Mouse (Mus musculus) adrenal gland, postnatal 10 days (tissue): ENCODE results near the gene Ntn4. TPM values are rescaled to one million over a fixed set of nuclear protein-coding genes. Genes with fewer than 3 reads are reported as not detected.
A peak's percentile ranks its signal among the peaks of the same experiment; 100 is the strongest.

Source experiments
- DNase-seq: peaks from one replicate; pipeline ENCODE4 v3.0.0; 2021; ENCODE audit warnings: mixed read lengths
- long read RNA-seq, 2 experiments: library from polyadenylated mRNA; stranded (forward); transcript quantifications; one replicate each; pipeline ENCODE4 v2.0.0; 2021
- total RNA-seq, 2 experiments: library from RNA; stranded (reverse); gene quantifications; 2 replicates each; pipeline ENCODE4 v1.2.3; 2021

The Ntn4 gene
- 1 to 10 TPM; 7.1 to 9.5 TPM for total RNA-seq
- long read RNA-seq, experiment 1, transcript Ntn4-201 (10 exons, 3,646 nt) = major isoform, 20 of 21 reads
- long read RNA-seq, experiment 1, partial matches to known transcripts = 1 of 21 reads
- long read RNA-seq, experiment 1, other reads (novel, unspliced or antisense) = 0 of 21 reads
- long read RNA-seq, experiment 2, transcript Ntn4-201 (10 exons, 3,646 nt) = major isoform, 12 of 12 reads
- long read RNA-seq, experiment 2, partial matches to known transcripts = 0 of 12 reads
- long read RNA-seq, experiment 2, other reads (novel, unspliced or antisense) = 0 of 12 reads

- DNase-seq = no peak
Measured at GRCm38 (mm10) chr10:93640521-93640952, at the start of gene Ntn4. Gene Ntn4 (plus strand): TSS chr10:93640681.

GRCm38 (mm10) chr10:93592456-93592855, 48.0 kb upstream of the Ntn4 start:
- DNase-seq = peak; percentile 31

GRCm38 (mm10) chr10:93594022-93594482, 46.4 kb upstream of the Ntn4 start:
- peak; percentile 86 for DNase-seq

- DNase-seq = peak; percentile 22
Measured at GRCm38 (mm10) chr10:93595831-93596230, 44.6 kb upstream of the Ntn4 start.

GRCm38 (mm10) chr10:93596641-93597040, 43.8 kb upstream of the Ntn4 start:
- no peak for DNase-seq

- DNase-seq = no peak
Measured at GRCm38 (mm10) chr10:93602309-93602708, 38.2 kb upstream of the Ntn4 start.

- DNase-seq = no peak
Measured at GRCm38 (mm10) chr10:93603256-93603655, 37.2 kb upstream of the Ntn4 start.

GRCm38 (mm10) chr10:93606326-93606725, 34.2 kb upstream of the Ntn4 start:
- no peak for DNase-seq

GRCm38 (mm10) chr10:93608051-93608450, 32.4 kb upstream of the Ntn4 start:
- no peak for DNase-seq

- no peak for DNase-seq
Measured at GRCm38 (mm10) chr10:93609236-93609635, 31.2 kb upstream of the Ntn4 start.

- no peak for DNase-seq
Measured at GRCm38 (mm10) chr10:93610896-93611295, 29.6 kb upstream of the Ntn4 start.

- peak; percentile 27 for DNase-seq
Measured at GRCm38 (mm10) chr10:93611419-93612007, 29.0 kb upstream of the Ntn4 start.

GRCm38 (mm10) chr10:93614850-93615249, 25.6 kb upstream of the Ntn4 start:
- no peak for DNase-seq

- DNase-seq = no peak
Measured at GRCm38 (mm10) chr10:93620438-93621179, 19.9 kb upstream of the Ntn4 start.

- DNase-seq = no peak
Measured at GRCm38 (mm10) chr10:93623725-93624124, 16.8 kb upstream of the Ntn4 start.

- DNase-seq = no peak
Measured at GRCm38 (mm10) chr10:93624151-93624550, 16.3 kb upstream of the Ntn4 start.

GRCm38 (mm10) chr10:93630310-93630709, 10.2 kb upstream of the Ntn4 start:
- DNase-seq = no peak

- no peak for DNase-seq
Measured at GRCm38 (mm10) chr10:93632086-93632485, 8.4 kb upstream of the Ntn4 start.

GRCm38 (mm10) chr10:93633563-93633962, 6.9 kb upstream of the Ntn4 start:
- DNase-seq = no peak

GRCm38 (mm10) chr10:93633971-93634370, 6.5 kb upstream of the Ntn4 start:
- DNase-seq = no peak

- DNase-seq = no peak
Measured at GRCm38 (mm10) chr10:93635941-93636340, 4.5 kb upstream of the Ntn4 start.

- DNase-seq = peak; percentile 50
Measured at GRCm38 (mm10) chr10:93640953-93641820, 706 bp downstream of the Ntn4 start.
